Mouse (Mus musculus) left cerebral cortex, postnatal 25 days (tissue): ENCODE measurements around the gene Cluap1. TPM values are rescaled to one million over a fixed set of nuclear protein-coding genes. Genes with fewer than 3 reads are reported as not detected.
A peak's percentile ranks its signal among the peaks of the same experiment; 100 is the strongest.
"Not testable (repeated sequence)": the region's sequence is repeated elsewhere in the genome, so short reads cannot be mapped to it uniquely, and the experiment has no call there.

ENCODE experiments used
- DNase-seq, 2 experiments: peaks; one replicate each; pipeline ENCODE4 v3.0.0; 2022; ENCODE audit warnings: low spot score in 2 of 2, mixed read lengths in 1 of 2
- intact Hi-C: fragments of 180-260 bp; cut with DNase I; formaldehyde crosslinking; loops from one replicate; pipeline ENCODE4 v1.15.1; 2025
- microRNA-seq, 2 experiments: library from miRNA; unstranded; fragments of <30 nt; microRNA quantifications; one replicate each; pipeline ENCODE4 v1.2.0; 2022
- total RNA-seq, 2 experiments: library from RNA; stranded (reverse); gene quantifications; 2 replicates each; pipeline ENCODE4 v1.2.3; 2021

Gene Cluap1
- total RNA-seq, 2 experiments from 2014 or later: 27.0 to 29.9 TPM

GRCm38 (mm10) chr16:3929151-3929550 is 20.6 kb downstream of the Cluap1 start:
- intact Hi-C loops: no loop called here
- DNase-seq: peak; percentile 16 to 24

- intact Hi-C loops: no loop called here
- peak in 1 of 2 experiments; percentile 20 for DNase-seq
Observed at GRCm38 (mm10) chr16:3933536-3933935, 24.9 kb downstream of the Cluap1 start.

GRCm38 (mm10) chr16:3934091-3934490 is 25.5 kb downstream of the Cluap1 start:
- intact Hi-C loops: no loop called here
- DNase-seq: no peak

- no peak for DNase-seq
- intact Hi-C loops: no loop called here
Observed at GRCm38 (mm10) chr16:3934701-3935100, 26.1 kb downstream of the Cluap1 start.

- DNase-seq: no peak
- intact Hi-C loops: no loop called here
Observed at GRCm38 (mm10) chr16:3951141-3951540, 42.5 kb downstream of the Cluap1 start.

- DNase-seq: peak; percentile 14 to 46
- intact Hi-C loops: no loop called here
Observed at GRCm38 (mm10) chr16:3956369-3956768, 47.8 kb downstream of the Cluap1 start.

- DNase-seq: no peak
- intact Hi-C loops: no loop called here
Observed at GRCm38 (mm10) chr16:3959261-3959660, 50.7 kb downstream of the Cluap1 start.

GRCm38 (mm10) chr16:3964990-3965389 is 56.4 kb downstream of the Cluap1 start:
- intact Hi-C loops: no loop called here
- DNase-seq: no peak

- no peak for DNase-seq
- intact Hi-C loops: no loop called here
Observed at GRCm38 (mm10) chr16:3965534-3965933, 56.9 kb downstream of the Cluap1 start.

- intact Hi-C loops, DNase-seq: not testable (repeated sequence)
Observed at GRCm38 (mm10) chr16:3974456-3974855, 65.9 kb downstream of the Cluap1 start.

GRCm38 (mm10) chr16:3975658-3976057 is 67.1 kb downstream of the Cluap1 start:
- no peak for DNase-seq
- intact Hi-C loops: no loop called here

GRCm38 (mm10) chr16:3976251-3976671 is 67.7 kb downstream of the Cluap1 start, which contains the start of gene Nlrc3:
TSS of gene Nlrc3 (minus strand) at chr16:3976632.
- intact Hi-C loops: no loop called here
- DNase-seq: no peak

- DNase-seq: no peak
- intact Hi-C loops: no loop called here
Observed at GRCm38 (mm10) chr16:3976712-3977111, 68.1 kb downstream of the Cluap1 start.

- intact Hi-C loops: no loop called here
- DNase-seq: no peak
Observed at GRCm38 (mm10) chr16:3982173-3982572, 73.6 kb downstream of the Cluap1 start.

- intact Hi-C loops: no loop called here
- DNase-seq: no peak
Observed at GRCm38 (mm10) chr16:3983146-3983700, 74.6 kb downstream of the Cluap1 start.

- intact Hi-C loops: no loop called here
- DNase-seq: no peak
Observed at GRCm38 (mm10) chr16:3988410-3988809, 79.8 kb downstream of the Cluap1 start.

Small RNA genes lying within 50 kb of the gene (microRNA-seq; reads per million reads assigned to microRNA genes)
- gene Gm23493: 0 reads per million in 2 experiments

Other genes starting within 250 kb of the Cluap1 start
- not detected for gene Mefv, start 190.7 kb upstream of the Cluap1 start, total RNA-seq
- gene Zfp263, start 164.7 kb upstream of the Cluap1 start, total RNA-seq: 10 to 100 TPM; 14.8 to 19.4 TPM
- gene Olfr15, start 77.9 kb upstream of the Cluap1 start, total RNA-seq: not detected
- 1 to 10 TPM; 4.7 to 5.0 TPM for gene Zfp174, start 61.5 kb upstream of the Cluap1 start, total RNA-seq
- 100 to 1,000 TPM; 126 to 140 TPM for gene Naa60, start 36.4 kb upstream of the Cluap1 start, total RNA-seq
- 10 to 100 TPM; 23.8 to 24.5 TPM for gene Zfp597, start 24.2 kb upstream of the Cluap1 start, total RNA-seq
- gene Gm20695, start 24.2 kb upstream of the Cluap1 start, total RNA-seq: under 1 TPM in 1 of 2 experiments, not detected in 1; 0.41 TPM
- gene 1700037C18Rik, start 112 bp upstream of the Cluap1 start, total RNA-seq: 10 to 100 TPM in 1 of 2 experiments, 1 to 10 TPM in 1; 4.9 to 11.0 TPM
- 1 to 10 TPM; 1.8 to 2.2 TPM for gene Nlrc3, start 67.8 kb downstream of the Cluap1 start, total RNA-seq
- gene Slx4, start 95.0 kb downstream of the Cluap1 start, total RNA-seq: 10 to 100 TPM; 49.7 to 56.8 TPM
- gene Dnase1, start 128.1 kb downstream of the Cluap1 start, total RNA-seq: not detected
- 10 to 100 TPM; 66.0 to 68.7 TPM for gene Trap1, start 169.0 kb downstream of the Cluap1 start, total RNA-seq